Mouse (Mus musculus): ENCODE data around the gene AC124108.1.

DNA sequence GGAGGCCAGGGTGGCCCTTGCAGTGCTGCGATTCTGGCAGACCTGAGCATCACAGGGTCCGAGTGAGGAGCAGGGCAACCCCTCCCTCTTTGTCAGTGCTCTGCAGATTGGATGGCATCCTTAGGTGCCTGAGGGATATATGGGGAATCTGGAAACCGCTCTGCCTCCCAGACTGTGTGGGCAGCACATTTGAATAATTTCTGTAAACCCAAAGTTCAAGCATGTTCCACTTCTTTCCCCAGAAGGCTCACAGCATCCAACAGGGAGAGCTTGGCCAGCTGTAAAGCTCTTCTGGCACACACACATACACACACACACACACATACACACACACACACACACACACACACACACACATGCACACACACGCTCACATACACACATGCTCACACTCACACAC is 47.5 kb upstream of the AC124108.1 start:
- TF ChIP-seq GATA1 (IDR thresholded peaks at IDR 0.05; ENCODE audit: low read length) (no peak), TAL1 (IDR thresholded peaks at IDR 0.05; ENCODE audit: low read length) (no peak)
